Mouse (Mus musculus) adrenal gland, adult 2 months (tissue): ENCODE data around the gene Zfp362. TPM values are rescaled to one million over a fixed set of nuclear protein-coding genes. Genes with fewer than 3 reads are reported as not detected.
A peak's percentile ranks its signal among the peaks of the same experiment; 100 is the strongest.

Experiments
- DNase-seq: peaks from one replicate; pipeline ENCODE4 v3.0.0; 2021
- polyA plus RNA-seq: library from polyadenylated mRNA; depleted of rRNA; stranded (reverse); fragments of >200 nt; gene quantifications from 2 replicates; pipeline ENCODE4 v1.2.3, GENCODE M21; 2012; rRNA removed
- total RNA-seq, 2 experiments: library from RNA; stranded (reverse); gene quantifications; 2 replicates each; pipeline ENCODE4 v1.2.3; 2021

Zfp362 gene
- total and polyA plus RNA-seq, 3 experiments: 21.2 to 66.7 (median 28.2) TPM

GRCm38 (mm10) chr4:128729709-128730037 lies 76.2 kb downstream of the Zfp362 start:
- DNase-seq: peak; percentile 48

- no peak for DNase-seq
Observed at GRCm38 (mm10) chr4:128729033-128729708, 76.7 kb downstream of the Zfp362 start.

GRCm38 (mm10) chr4:128728431-128728851 lies 77.4 kb downstream of the Zfp362 start:
- DNase-seq: no peak

- DNase-seq: peak; percentile 85
Observed at GRCm38 (mm10) chr4:128727721-128728430, 78.0 kb downstream of the Zfp362 start.

DNA sequence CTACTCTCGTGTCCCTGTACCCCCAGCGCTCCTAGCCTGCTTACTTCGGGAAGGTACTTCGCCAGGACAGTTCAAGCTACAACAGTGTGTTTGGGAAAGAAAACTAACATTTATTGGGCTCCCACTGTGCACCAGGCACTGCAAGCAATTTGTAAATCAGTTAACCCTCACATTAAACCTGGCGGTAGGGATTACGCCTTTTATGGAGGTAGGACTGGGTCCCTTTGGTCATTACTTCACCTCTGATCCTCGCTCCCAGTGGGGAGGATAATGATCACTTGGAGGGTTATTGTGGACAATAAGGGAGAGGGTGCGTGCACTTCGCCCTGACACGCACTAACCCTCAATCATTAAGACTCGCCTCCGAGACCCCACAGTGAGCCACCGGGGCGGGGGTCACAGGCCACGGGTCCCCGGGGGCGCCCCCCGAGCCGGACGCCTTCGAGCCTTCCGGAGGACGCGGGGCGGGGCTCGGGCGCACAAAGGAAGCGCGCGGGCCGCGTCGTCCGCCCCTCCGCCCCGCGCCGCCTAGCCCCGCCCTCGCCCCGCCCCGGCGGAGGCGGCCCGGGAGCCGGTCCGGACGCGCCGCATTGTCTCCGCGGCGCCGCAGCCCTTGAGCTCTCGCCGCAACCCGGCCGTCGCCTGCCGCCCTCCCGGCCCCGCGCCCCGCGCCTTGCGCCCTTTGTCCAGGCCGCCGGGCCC lies 78.7 kb downstream of the Zfp362 start:
- peak; percentile 93 for DNase-seq

DNA sequence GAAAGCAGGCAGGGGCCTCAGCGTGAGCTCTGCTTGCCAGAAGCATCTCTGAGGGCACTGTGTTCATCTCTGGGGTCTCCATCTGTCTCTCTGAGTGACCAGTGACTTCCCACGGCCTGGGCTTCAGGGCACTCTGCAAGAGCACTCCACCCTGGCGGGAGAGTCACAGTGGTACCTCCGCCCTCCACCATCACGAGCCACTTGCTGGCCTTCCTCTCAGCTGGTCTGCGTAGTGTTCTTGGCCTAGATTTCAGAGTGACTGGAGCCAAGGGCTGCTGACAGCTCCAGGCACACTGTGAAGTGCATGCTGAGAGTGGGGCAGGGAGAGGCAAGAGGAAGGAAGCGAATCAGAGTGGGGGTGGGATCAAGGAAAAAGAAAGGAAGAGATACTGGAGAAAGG lies 81.8 kb downstream of the Zfp362 start:
- DNase-seq: peak; percentile 63

DNA sequence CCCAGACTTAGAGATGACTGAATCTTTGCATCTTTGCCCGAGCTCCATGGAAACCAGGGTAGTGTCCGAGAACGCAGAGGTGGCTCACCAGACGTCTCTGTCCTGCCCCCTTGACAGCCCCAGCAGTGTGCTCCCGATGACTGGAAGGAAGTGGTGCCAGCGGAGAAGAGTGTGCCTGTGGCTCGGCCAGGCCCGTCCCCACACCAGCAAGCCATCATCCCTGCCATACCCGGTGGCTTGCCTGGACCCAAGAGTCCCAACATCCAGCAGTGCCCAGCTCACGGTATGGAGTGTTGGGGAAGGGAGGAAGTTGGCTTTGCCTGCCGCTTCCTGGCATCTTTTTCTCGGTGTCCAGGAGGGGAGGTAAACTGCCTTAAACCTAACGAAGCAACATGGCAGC lies 82.4 kb downstream of the Zfp362 start:
- DNase-seq: no peak

Other genes starting within 250 kb of the Zfp362 start
- gene Zscan20, start 195.9 kb downstream of the Zfp362 start, total RNA-seq: 1 to 10 TPM; 3.9 to 5.1 TPM
- 1.4 and 1.6 TPM in 2 replicates for gene Zscan20, start 195.9 kb downstream of the Zfp362 start, polyA plus RNA-seq
- gene Tlr12, start 187.4 kb downstream of the Zfp362 start, total RNA-seq: 1 to 10 TPM in 1 of 2 experiments, under 1 TPM in 1; 0.46 to 1.0 TPM
- gene Tlr12, start 187.4 kb downstream of the Zfp362 start, polyA plus RNA-seq: 0.97 and 1.5 TPM in 2 replicates
- gene Phc2, start 151.3 kb downstream of the Zfp362 start, total RNA-seq: 10 to 100 TPM; 72.6 to 91.6 TPM
- 84.0 and 89.4 TPM in 2 replicates for gene Phc2, start 151.3 kb downstream of the Zfp362 start, polyA plus RNA-seq
- under 1 TPM; 0.20 to 0.21 TPM for gene A3galt2, start 50.7 kb downstream of the Zfp362 start, total RNA-seq
- gene A3galt2, start 50.7 kb downstream of the Zfp362 start, polyA plus RNA-seq: 0.51 and 0.60 TPM in 2 replicates
- gene Trim62, start 77.5 kb upstream of the Zfp362 start, total RNA-seq: 10 to 100 TPM in 1 of 2 experiments, 1 to 10 TPM in 1; 8.4 to 12.5 TPM
- gene Trim62, start 77.5 kb upstream of the Zfp362 start, polyA plus RNA-seq: 26.5 and 32.3 TPM in 2 replicates
- gene Azin2, start 156.4 kb upstream of the Zfp362 start, total RNA-seq: 10 to 100 TPM; 36.2 to 55.1 TPM
- 39.0 and 45.9 TPM in 2 replicates for gene Azin2, start 156.4 kb upstream of the Zfp362 start, polyA plus RNA-seq
- 100 to 1,000 TPM; 111 to 154 TPM for gene Ak2, start 185.9 kb upstream of the Zfp362 start, total RNA-seq
- 42.0 and 51.8 TPM in 2 replicates for gene Ak2, start 185.9 kb upstream of the Zfp362 start, polyA plus RNA-seq